Mouse (Mus musculus) heart, embryonic 16.5 days (tissue): ENCODE results near the gene Gtdc1. TPM values are rescaled to one million over a fixed set of nuclear protein-coding genes. Genes with fewer than 3 reads are reported as not detected.
"Not testable (repeated sequence)": the region's sequence is repeated elsewhere in the genome, so short reads cannot be mapped to it uniquely, and the experiment has no call there.

Experiments
- ATAC-seq: fragments of 200-750 bp; cut with Nextera tagmentation; replicated peaks from 2 replicates; pipeline ENCODE4 v1.8.0; 2017; ENCODE audit warnings: moderate number of reproducible peaks; ENCODE audit not compliant: insufficient read depth, low FRiP score; ENCODE audit errors: extremely low read depth
- H3K27ac ChIP-seq: fragments of 300-500 bp; sonication (generic); 2 replicates; pipeline ENCODE4 v1.5.1; 2014; ENCODE audit warnings: mild to moderate bottlenecking, low read length, control low read depth, moderate library complexity
- H3K27me3 ChIP-seq: fragments of 300-500 bp; sonication (generic); 2 replicates; pipeline ENCODE4 v1.6.1; 2014; ENCODE audit warnings: low read length, mixed read lengths; ENCODE audit not compliant: control insufficient read depth, insufficient read depth
- H3K36me3 ChIP-seq: fragments of 300-500 bp; sonication (generic); 2 replicates; pipeline ENCODE4 v1.6.1; 2014; ENCODE audit not compliant: control insufficient read depth, insufficient read depth
- H3K4me1 ChIP-seq: fragments of 300-500 bp; sonication (generic); 2 replicates; pipeline ENCODE4 v1.6.1; 2014; ENCODE audit warnings: low read length, mixed read lengths; ENCODE audit not compliant: control insufficient read depth, insufficient read depth
- H3K4me2 ChIP-seq: fragments of 300-500 bp; sonication (generic); 2 replicates; pipeline ENCODE4 v1.6.1; 2014; ENCODE audit warnings: low read depth, mild to moderate bottlenecking, control low read depth, low read length
- H3K4me3 ChIP-seq: fragments of 300-500 bp; sonication (generic); 2 replicates; pipeline ENCODE4 v1.5.1; 2014; ENCODE audit warnings: mild to moderate bottlenecking, control low read depth, low read length
- H3K9ac ChIP-seq: fragments of 300-500 bp; sonication (generic); 2 replicates; pipeline ENCODE4 v1.6.1; 2014; ENCODE audit warnings: low read length, control low read depth
- H3K9me3 ChIP-seq: fragments of 300-500 bp; sonication (generic); replicated peaks from 2 replicates; pipeline ENCODE4 v1.6.1; 2016; ENCODE audit warnings: low read length; ENCODE audit not compliant: control insufficient read depth
- WGBS: fragments of 180-500 bp; shearing (Covaris S2); extraction: QIAGEN DNeasy Blood & Tissue Kit; methylation state at CpG from one replicate; pipeline ENCODE4 v1.1.7; 2014; 5-methylcytosine and 5-hydroxymethylcytosine counted together
- polyA plus RNA-seq: library from polyadenylated mRNA; unstranded; fragments of >200 nt; fragmentation: Nextera tagmentation; extraction: Ambion mirVana; gene quantifications from 2 replicates; pipeline ENCODE4 v1.2.1, GENCODE M21; 2015

Gtdc1 gene
- polyA plus RNA-seq, 1 experiment from 2014 or later = 10.9 TPM

DNA sequence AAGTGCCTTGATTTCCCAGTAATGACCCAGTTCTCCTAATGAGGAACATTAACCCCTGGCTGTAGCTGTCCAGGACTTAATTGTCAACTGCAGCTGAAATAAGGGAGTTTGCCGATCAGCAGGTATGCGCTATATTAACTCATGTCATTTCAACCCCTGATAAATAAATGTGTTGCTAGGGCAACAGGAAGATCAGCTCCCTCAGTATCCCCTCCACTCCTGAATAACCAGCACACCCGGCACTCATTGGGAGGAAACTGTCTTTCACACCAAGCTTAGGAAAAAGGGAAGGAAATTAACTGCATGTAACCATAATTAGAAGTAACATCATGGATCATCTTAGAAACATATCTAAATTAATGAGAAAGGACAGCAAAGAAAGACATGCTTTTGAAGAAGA lies 302.3 kb downstream of the Gtdc1 start:
- ATAC-seq = no peak
- no peak overlapping the region for H3K4me2 ChIP-seq
- WGBS = 80% methylated on average over 3 of the region's 3 CpGs
- no peak overlapping the region for H3K9ac ChIP-seq
- no peaks in the 10 kb centered on the region for H3K27me3 ChIP-seq
- no peaks in the 10 kb centered on the region for H3K36me3 ChIP-seq
- H3K27ac ChIP-seq = no peak overlapping the region
- H3K4me3 ChIP-seq = no peak overlapping the region
- no peaks in the 10 kb centered on the region for H3K4me1 ChIP-seq
- no peaks in the 10 kb centered on the region for H3K9me3 ChIP-seq

DNA sequence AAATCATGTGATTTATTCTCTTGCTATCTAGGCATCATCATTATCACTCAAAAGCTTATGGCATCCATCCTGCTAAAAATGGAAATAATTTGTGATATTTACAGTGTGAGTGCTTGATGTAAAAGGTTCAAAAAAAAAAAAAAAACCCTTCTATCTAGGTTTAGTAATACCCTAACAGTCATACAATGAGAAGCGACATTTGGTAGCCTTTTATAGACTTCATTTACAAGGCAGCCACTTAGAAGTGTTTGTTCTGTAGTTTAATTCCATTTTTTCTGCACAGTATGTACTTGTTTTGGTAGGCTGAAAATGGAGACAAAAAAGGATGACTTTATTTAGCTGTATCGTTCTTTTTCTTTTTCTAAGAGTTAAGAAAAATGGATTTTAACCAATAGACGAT lies 305.0 kb downstream of the Gtdc1 start:
- Histone ChIP-seq H3K9ac (no peak overlapping the region), H3K27ac (no peak overlapping the region), H3K4me1 (no peaks in the 10 kb centered on the region), H3K9me3 (no peaks in the 10 kb centered on the region), H3K27me3 (no peaks in the 10 kb centered on the region), H3K4me2 (no peak overlapping the region), H3K36me3 (no peaks in the 10 kb centered on the region), H3K4me3 (no peak overlapping the region)
- no peak for ATAC-seq
- WGBS = 82% methylated on average over 3 of the region's 3 CpGs

DNA sequence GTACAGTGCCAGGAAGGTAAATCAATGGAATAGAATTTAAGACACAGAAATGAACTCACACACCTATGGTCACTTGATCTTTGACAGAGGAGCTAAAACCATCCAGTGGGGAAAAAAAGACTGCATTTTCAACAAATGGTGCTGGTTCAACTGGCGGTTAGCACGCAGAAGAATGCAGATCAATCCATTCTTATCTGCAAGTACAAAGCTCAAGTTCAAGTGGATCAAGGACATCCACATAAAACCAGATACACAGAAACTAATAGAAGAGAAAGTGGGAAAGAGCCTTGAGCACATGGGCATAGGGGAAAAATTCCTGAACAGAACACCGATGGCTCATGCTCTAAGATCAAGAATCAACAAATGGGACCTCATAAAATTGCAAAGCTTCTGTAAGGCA lies 327.8 kb downstream of the Gtdc1 start:
- 71% methylated on average over 3 of the region's 3 CpGs for WGBS
- H3K9ac ChIP-seq, H3K9me3 ChIP-seq, H3K4me1 ChIP-seq, H3K4me3 ChIP-seq, H3K4me2 ChIP-seq, H3K27me3 ChIP-seq, H3K27ac ChIP-seq, ATAC-seq, H3K36me3 ChIP-seq: not testable (repeated sequence)

GRCm38 (mm10) chr2:44594276-44594675 lies 333.2 kb downstream of the Gtdc1 start:
- H3K4me3 ChIP-seq = no peak overlapping the region
- H3K36me3 ChIP-seq = no peaks in the 10 kb centered on the region
- no peaks in the 10 kb centered on the region for H3K9me3 ChIP-seq
- no peak overlapping the region for H3K9ac ChIP-seq
- 0 out of 2 replicates have a peak, but pooled peaks cover 2% of the 10 kb centered on the region for H3K4me1 ChIP-seq
- WGBS = 76% methylated on average over 1 of the region's 1 CpGs
- no peak overlapping the region for H3K27ac ChIP-seq
- ATAC-seq = no peak
- H3K27me3 ChIP-seq = no peaks in the 10 kb centered on the region
- no peak overlapping the region for H3K4me2 ChIP-seq

DNA sequence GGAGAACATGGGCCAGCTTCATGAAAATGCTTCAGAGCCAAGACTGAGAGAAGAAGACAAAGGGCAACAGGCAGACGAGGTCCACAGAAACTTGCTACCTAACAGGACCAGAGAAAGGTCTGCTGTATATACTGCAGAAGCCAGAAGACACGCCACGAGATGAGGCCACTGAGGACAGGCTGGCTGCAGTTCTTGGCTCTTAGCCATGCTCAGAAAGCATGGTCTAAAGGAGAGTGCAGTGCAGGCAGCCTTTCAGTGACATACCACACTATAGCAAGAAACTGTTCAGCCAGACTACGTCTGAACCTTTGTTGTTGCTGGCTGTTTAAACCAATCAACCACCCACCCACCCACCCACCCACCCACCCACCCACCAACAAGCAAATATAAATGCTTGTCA lies 336.6 kb downstream of the Gtdc1 start:
- H3K36me3 ChIP-seq = no peaks in the 10 kb centered on the region
- 0 out of 2 replicates have a peak, but pooled peaks cover 2% of the 10 kb centered on the region for H3K4me1 ChIP-seq
- no peaks in the 10 kb centered on the region; the same call in 1 of the 2 replicates for H3K9me3 ChIP-seq
- no peaks in the 10 kb centered on the region for H3K27me3 ChIP-seq
- H3K4me3 ChIP-seq = no peak overlapping the region
- 0 out of 2 replicates have a peak, but pooled peaks have one; percentile 58 for ATAC-seq
- H3K4me2 ChIP-seq = no peak overlapping the region
- WGBS = 38% methylated on average over 4 of the region's 4 CpGs
- H3K27ac ChIP-seq = no peak overlapping the region
- no peak overlapping the region for H3K9ac ChIP-seq

DNA sequence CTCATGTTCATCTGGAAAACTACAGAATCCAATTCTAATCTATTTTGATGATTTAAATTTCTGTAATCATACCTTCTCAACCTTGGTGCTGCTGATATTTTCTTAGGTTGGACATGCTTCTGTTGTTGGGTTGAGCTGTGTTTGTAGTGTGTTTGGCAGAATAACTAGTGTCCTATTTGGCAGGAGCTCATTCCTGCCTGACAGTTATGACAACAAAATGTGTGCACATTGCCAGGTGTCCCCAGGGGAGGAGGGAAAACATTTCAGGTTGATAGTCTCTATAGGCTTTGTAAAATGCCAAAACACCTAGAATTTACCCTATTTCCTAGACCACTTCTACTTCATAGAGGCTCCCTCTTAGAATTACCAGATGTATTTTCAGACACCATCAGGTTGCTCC lies 343.4 kb downstream of the Gtdc1 start:
- Histone ChIP-seq H3K4me2 (no peak overlapping the region), H3K9me3 (peaks cover 3% of the 10 kb centered on the region), H3K27me3 (no peaks in the 10 kb centered on the region), H3K4me3 (no peak overlapping the region), H3K27ac (no peak overlapping the region), H3K9ac (no peak overlapping the region), H3K4me1 (no peaks in the 10 kb centered on the region), H3K36me3 (no peaks in the 10 kb centered on the region)
- ATAC-seq = no peak

- no peaks in the 10 kb centered on the region for H3K4me1 ChIP-seq
- H3K27me3 ChIP-seq = no peaks in the 10 kb centered on the region
- no peak for ATAC-seq
- no peak overlapping the region for H3K27ac ChIP-seq
- no peak overlapping the region for H3K9ac ChIP-seq
- no peak overlapping the region for H3K4me2 ChIP-seq
- no peaks in the 10 kb centered on the region for H3K36me3 ChIP-seq
- peaks cover 3% of the 10 kb centered on the region for H3K9me3 ChIP-seq
- no peak overlapping the region for H3K4me3 ChIP-seq
These were observed 344.0 kb downstream of the Gtdc1 start for GRCm38 (mm10) chr2:44583491-44583890.

DNA sequence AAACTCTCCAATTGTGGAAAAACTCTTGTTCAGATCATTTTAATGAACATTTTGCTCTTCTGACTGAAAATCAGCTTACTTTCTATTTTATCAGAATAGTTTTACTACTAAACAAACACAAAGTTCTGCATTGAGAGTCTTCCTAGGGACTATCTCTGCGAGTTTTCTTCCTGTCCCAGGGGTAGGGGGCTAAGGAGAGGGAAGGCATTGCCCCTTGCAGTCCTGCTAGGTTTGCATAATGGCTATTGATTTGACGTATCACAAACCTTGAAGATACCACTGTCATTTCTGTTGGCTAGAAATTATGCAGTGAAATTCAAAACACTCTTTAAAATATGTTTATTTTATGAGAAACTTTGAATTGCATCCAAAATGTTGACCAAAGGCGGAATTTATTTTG lies 355.6 kb downstream of the Gtdc1 start:
- WGBS = 63% methylated on average over 3 of the region's 3 CpGs
- Histone ChIP-seq H3K36me3 (no peaks in the 10 kb centered on the region), H3K27ac (no peak overlapping the region), H3K9ac (no peak overlapping the region), H3K27me3 (no peaks in the 10 kb centered on the region), H3K9me3 (no peaks in the 10 kb centered on the region), H3K4me2 (no peak overlapping the region), H3K4me1 (no peaks in the 10 kb centered on the region), H3K4me3 (no peak overlapping the region)
- no peak for ATAC-seq

DNA sequence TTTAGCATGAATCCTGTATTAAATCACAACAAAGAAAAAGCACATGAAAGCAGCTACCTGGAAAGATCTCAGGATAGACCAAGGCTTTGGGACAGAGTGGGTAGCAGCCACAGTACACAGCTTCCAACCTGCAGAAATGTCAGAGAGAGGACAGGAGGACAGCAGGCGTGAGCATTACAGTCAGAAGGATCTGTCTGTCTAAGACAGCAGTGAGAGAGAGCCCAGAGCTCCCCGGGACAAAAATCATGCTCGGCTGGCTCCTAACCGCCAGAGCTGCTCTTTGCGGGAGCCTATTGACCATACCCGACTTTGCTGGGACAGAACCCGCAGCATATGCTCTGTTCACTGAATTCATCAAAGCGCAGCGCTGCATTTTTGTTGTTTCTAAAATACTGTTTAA lies 356.3 kb downstream of the Gtdc1 start:
- no peak for ATAC-seq
- H3K36me3 ChIP-seq = no peaks in the 10 kb centered on the region
- no peaks in the 10 kb centered on the region for H3K4me1 ChIP-seq
- H3K9me3 ChIP-seq = no peaks in the 10 kb centered on the region
- H3K4me3 ChIP-seq = no peak overlapping the region
- no peak overlapping the region for H3K4me2 ChIP-seq
- WGBS = 58% methylated on average over 9 of the region's 9 CpGs
- no peak overlapping the region for H3K9ac ChIP-seq
- no peak overlapping the region for H3K27ac ChIP-seq
- no peaks in the 10 kb centered on the region for H3K27me3 ChIP-seq
